Mouse (Mus musculus): Measurements from ENCODE around the gene Mrpl50. TPM values are rescaled to one million over a fixed set of nuclear protein-coding genes. Genes with fewer than 3 reads are reported as not detected.

The Mrpl50 gene
- 10 to 100 TPM; 33.0 to 36.6 TPM for total RNA-seq (2021)
- long read RNA-seq, experiment 1, transcript Mrpl50-201 (2 exons, 2,114 nt) = major isoform, 160 of 168 reads
- long read RNA-seq, experiment 1, partial matches to known transcripts = 0 of 168 reads
- long read RNA-seq, experiment 1, other reads (novel, unspliced or antisense) = 8 of 168 reads
- long read RNA-seq, experiment 2, transcript Mrpl50-201 (2 exons, 2,114 nt) = major isoform, 175 of 179 reads
- long read RNA-seq, experiment 2, partial matches to known transcripts = 0 of 179 reads
- long read RNA-seq, experiment 2, other reads (novel, unspliced or antisense) = 4 of 179 reads

DNA sequence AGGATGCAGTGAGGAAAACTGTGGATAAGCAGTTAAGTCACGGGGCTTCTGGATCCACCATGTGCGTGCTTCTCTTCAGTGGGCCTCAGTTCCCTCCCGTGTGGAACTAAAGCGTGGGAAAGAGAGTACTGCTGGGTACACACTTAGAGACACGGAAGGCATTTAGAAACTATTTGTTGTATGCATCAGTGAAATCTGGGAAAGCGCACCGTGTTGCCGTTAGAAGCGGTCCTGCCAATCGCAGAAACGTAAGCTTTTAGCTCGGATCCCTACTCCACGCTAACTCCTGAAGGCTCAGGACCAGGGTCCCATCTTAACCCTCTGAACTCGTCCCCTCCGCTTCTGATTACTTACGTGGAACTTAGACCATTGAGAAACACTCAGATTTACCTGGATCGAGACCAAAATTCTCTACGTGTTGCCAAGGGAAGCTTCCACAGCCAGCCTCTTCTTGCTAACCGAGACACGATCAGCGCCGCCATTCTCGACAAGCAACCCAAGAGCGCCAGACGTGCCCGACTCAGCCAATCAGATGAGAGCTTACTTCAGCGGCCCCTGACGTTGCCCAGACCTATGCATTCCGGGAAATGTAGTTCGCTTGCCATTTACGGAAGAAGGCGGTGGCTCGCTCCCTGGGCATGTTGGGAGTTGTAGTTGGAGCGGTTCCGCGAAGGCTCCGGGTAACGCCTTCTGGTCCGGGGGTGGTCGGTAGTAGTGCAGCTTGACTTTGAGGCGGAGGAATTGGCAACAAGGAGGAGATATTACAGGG is at the start of gene Mrpl50, which contains the start of gene Zfp189:
Gene Mrpl50 (minus strand): TSS at position 522 of the 769 bp plus-strand sequence.
Gene Zfp189 (plus strand): TSS at position 605 of the 769 bp plus-strand sequence.
- intact Hi-C loops (cut with DNase I) = loop anchor here (2.0 kb wide), 1 partner anchor 110 kb away; no protein-coding TSS in a partner anchor
- H3K27ac ChIP-seq = peak within 1 kb of the TSS; percentile 94
- H3K4me3 ChIP-seq = peak within 1 kb of the TSS; percentile 95
- TF ChIP-seq CTCF (IDR thresholded peaks at IDR 0.05) = no peak
- peak; percentile 94 for DNase-seq

GRCm38 (mm10) chr4:49567613-49568012 is 46.7 kb upstream of the Mrpl50 start:
- Histone ChIP-seq H3K4me3 (no peak overlapping the region), H3K27ac (no peak overlapping the region)
- peak; percentile 97 for TF ChIP-seq CTCF (IDR thresholded peaks at IDR 0.05)
- intact Hi-C loops (cut with DNase I) = no loop called here
- DNase-seq = peak; percentile 41

- Histone ChIP-seq H3K27ac (peak overlapping the region; percentile 85), H3K4me3 (peak overlapping the region; percentile 30; the same call in 1 of the 2 replicates)
- no peak for TF ChIP-seq CTCF (IDR thresholded peaks at IDR 0.05)
- intact Hi-C loops (cut with DNase I) = no loop called here
- peak; percentile 91 for DNase-seq
These were observed 39.3 kb upstream of the Mrpl50 start for GRCm38 (mm10) chr4:49559915-49560772.

- intact Hi-C loops (cut with DNase I) = no loop called here
- DNase-seq = no peak
- TF ChIP-seq CTCF (IDR thresholded peaks at IDR 0.05) = no peak
These were observed 37.3 kb upstream of the Mrpl50 start for GRCm38 (mm10) chr4:49558181-49558580.

GRCm38 (mm10) chr4:49557375-49557774 is 36.5 kb upstream of the Mrpl50 start:
- no peak for DNase-seq
- H3K27ac ChIP-seq = no peak overlapping the region
- H3K4me3 ChIP-seq = no peak overlapping the region
- intact Hi-C loops (cut with DNase I) = no loop called here
- TF ChIP-seq CTCF (IDR thresholded peaks at IDR 0.05) = no peak

More at GRCm38 (mm10) chr4:49558181-49558580, 37.3 kb upstream of the Mrpl50 start:
- H3K4me3 ChIP-seq = no peak overlapping the region
- H3K27ac ChIP-seq = no peak overlapping the region

- no peak for TF ChIP-seq CTCF (IDR thresholded peaks at IDR 0.05)
- H3K27ac ChIP-seq = no peak overlapping the region
- intact Hi-C loops (cut with DNase I) = no loop called here
These were observed 32.5 kb upstream of the Mrpl50 start for GRCm38 (mm10) chr4:49553380-49553779.

GRCm38 (mm10) chr4:49549383-49549782 is 28.5 kb upstream of the Mrpl50 start, which contains the start of gene Aldob:
Gene Aldob, minus strand, starts transcription at chr4:49549546.
- no peak for TF ChIP-seq CTCF (IDR thresholded peaks at IDR 0.05)
- Histone ChIP-seq H3K4me3 (no peak within 1 kb of the TSS), H3K27ac (no peak within 1 kb of the TSS)
- DNase-seq = no peak
- intact Hi-C loops (cut with DNase I) = no loop called here

More at GRCm38 (mm10) chr4:49553380-49553779, 32.5 kb upstream of the Mrpl50 start:
- no peak overlapping the region for H3K4me3 ChIP-seq
- DNase-seq = no peak

DNA sequence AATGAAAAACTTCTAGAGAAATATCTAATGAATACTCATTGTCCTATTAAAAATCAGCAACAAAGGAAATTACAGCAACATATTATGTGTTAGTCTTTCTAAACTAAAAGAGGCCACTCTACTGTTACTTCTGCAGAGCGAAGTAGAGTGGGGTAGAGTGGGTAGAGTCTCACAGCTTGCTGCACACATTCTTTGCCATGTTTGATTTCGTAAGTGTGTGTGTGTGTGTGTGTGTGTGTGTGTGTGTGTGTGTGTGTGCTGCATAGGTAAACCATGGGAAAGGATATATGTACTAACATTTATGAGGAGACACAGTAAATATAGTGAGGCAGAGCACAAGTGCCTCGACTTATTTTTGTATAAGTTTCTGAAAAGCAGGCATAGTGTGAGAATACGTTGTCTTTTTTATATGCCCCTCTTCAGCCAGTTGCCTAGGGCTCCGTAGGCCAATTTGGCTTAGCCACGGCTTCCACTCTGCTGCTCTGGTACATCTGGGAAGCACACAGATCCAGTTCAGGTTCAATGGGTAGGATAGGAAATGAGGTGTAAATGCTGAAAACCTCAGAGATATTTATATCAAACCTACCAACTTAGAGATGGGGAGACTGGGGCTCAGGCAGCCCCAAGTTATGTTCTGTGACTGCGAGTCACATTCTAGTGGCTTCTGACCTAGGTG is 26.8 kb upstream of the Mrpl50 start:
- no peak for TF ChIP-seq CTCF (IDR thresholded peaks at IDR 0.05)
- intact Hi-C loops (cut with DNase I) = no loop called here
- Histone ChIP-seq H3K4me3 (no peak overlapping the region), H3K27ac (no peak overlapping the region)
- DNase-seq = no peak

- intact Hi-C loops (cut with DNase I) = no loop called here
- DNase-seq = no peak
- Histone ChIP-seq H3K4me3 (no peak overlapping the region), H3K27ac (no peak overlapping the region)
- no peak for TF ChIP-seq CTCF (IDR thresholded peaks at IDR 0.05)
These were observed 26.1 kb upstream of the Mrpl50 start for GRCm38 (mm10) chr4:49546873-49547543.

GRCm38 (mm10) chr4:49546026-49546425 is 25.1 kb upstream of the Mrpl50 start:
- intact Hi-C loops (cut with DNase I) = no loop called here
- no peak for TF ChIP-seq CTCF (IDR thresholded peaks at IDR 0.05)
- DNase-seq = no peak
- no peak overlapping the region for H3K4me3 ChIP-seq
- H3K27ac ChIP-seq = no peak overlapping the region

DNA sequence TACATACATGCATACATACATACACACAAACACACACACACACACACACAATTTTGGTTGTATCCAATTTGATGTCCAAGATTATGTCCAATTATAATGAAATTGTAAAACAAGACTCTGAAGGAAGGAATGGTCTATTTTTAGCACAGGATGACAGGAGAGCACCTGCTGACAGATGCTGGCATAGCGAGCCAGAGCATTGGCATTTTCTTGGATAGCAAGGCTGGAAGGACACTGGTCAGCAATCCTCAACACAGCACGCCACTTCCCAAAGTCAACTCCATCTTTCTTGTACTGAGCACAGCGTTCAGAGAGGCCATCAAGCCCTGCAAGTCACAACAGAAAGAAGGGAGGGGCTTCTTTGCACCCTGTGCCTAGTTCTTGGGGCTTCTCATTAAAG is 20.1 kb upstream of the Mrpl50 start:
- no peak overlapping the region for H3K4me3 ChIP-seq
- DNase-seq = peak; percentile 48
- TF ChIP-seq CTCF (IDR thresholded peaks at IDR 0.05) = no peak
- H3K27ac ChIP-seq = no peak overlapping the region
- intact Hi-C loops (cut with DNase I) = no loop called here
